In genomic region chr13:7110572-7110971, GRCm38 (mm10) we compare ENCODE assay signal across 28 mouse cellular contexts.
"Had no signal": no experiment of that assay in that cellular context is flagged by ENCODE, and none has a peak within 500 bp of the region (broad histone marks: within the 10 kb centered on the region; RNA-seq: fewer than 3 reads in every experiment).

No protein-coding gene starts in this region.

- H3K36me3 ChIP-seq: heart, embryonic 13.5 days; heart, embryonic 15.5 days; hindbrain, embryonic 13.5 days; hindbrain, embryonic 15.5 days; kidney, embryonic 15.5 days; limb, embryonic 10.5 days; limb, embryonic 12.5 days; liver, embryonic 13.5 days; liver, embryonic 15.5 days had no signal

- H3K9ac ChIP-seq: heart, embryonic 13.5 days; heart, embryonic 15.5 days; hindbrain, embryonic 13.5 days; hindbrain, embryonic 15.5 days; kidney, embryonic 15.5 days; limb, embryonic 12.5 days; liver, embryonic 13.5 days; liver, embryonic 15.5 days had no signal

- H3K4me2 ChIP-seq: heart, embryonic 11.5 days; heart, embryonic 13.5 days; heart, embryonic 15.5 days; hindbrain, embryonic 13.5 days; hindbrain, embryonic 15.5 days; kidney, embryonic 15.5 days; limb, embryonic 12.5 days; liver, embryonic 11.5 days; liver, embryonic 13.5 days; liver, embryonic 15.5 days had no signal

- H3K27me3 ChIP-seq: heart, embryonic 13.5 days; heart, embryonic 15.5 days; hindbrain, embryonic 13.5 days; hindbrain, embryonic 15.5 days; kidney, embryonic 15.5 days; limb, embryonic 12.5 days; liver, embryonic 13.5 days; liver, embryonic 15.5 days had no signal

- DNase-seq: gastrocnemius, postnatal 14 days; gastrocnemius, postnatal 36 days; heart, adult 11 months; heart, adult 2 months; heart, postnatal 14 days; heart, postnatal 36 days; kidney, adult 11 months; kidney, adult 2 months; kidney, adult 9 months; kidney, postnatal 14 days; kidney, postnatal 36 days; liver; liver, embryonic 13.5 days had no signal

- H3K27ac ChIP-seq: heart, adult 2 months; heart, embryonic 13.5 days; heart, embryonic 15.5 days; hindbrain, embryonic 13.5 days; hindbrain, embryonic 15.5 days; hindbrain, postnatal 0 days; kidney, embryonic 15.5 days; kidney, postnatal 0 days; layer of hippocampus, adult 2 months; left cerebral cortex, adult 2 months; limb, embryonic 10.5 days; limb, embryonic 12.5 days; liver, embryonic 13.5 days; liver, embryonic 15.5 days had no signal

- H3K4me3 ChIP-seq: heart, adult 2 months; heart, embryonic 13.5 days; heart, embryonic 15.5 days; hindbrain, embryonic 13.5 days; hindbrain, embryonic 15.5 days; kidney, embryonic 15.5 days; layer of hippocampus, adult 2 months; left cerebral cortex, adult 2 months; limb, embryonic 10.5 days; limb, embryonic 12.5 days; liver, embryonic 13.5 days; liver, embryonic 15.5 days had no signal

- H3K9me3 ChIP-seq: heart, embryonic 13.5 days; heart, embryonic 15.5 days; hindbrain, embryonic 13.5 days; hindbrain, embryonic 15.5 days; kidney, embryonic 15.5 days; limb, embryonic 10.5 days; limb, embryonic 12.5 days; liver, embryonic 13.5 days; liver, embryonic 15.5 days had no signal

- H3K4me1 ChIP-seq: heart, embryonic 13.5 days; heart, embryonic 15.5 days; hindbrain, embryonic 13.5 days; hindbrain, embryonic 15.5 days; kidney, embryonic 15.5 days; limb, embryonic 10.5 days; limb, embryonic 12.5 days; liver, embryonic 13.5 days; liver, embryonic 15.5 days had no signal

- ATAC-seq: hindbrain, postnatal 0 days; intestine, embryonic 16.5 days had no signal
